Mouse (Mus musculus): ENCODE measurements around the gene Eif4g3. TPM values are rescaled to one million over a fixed set of nuclear protein-coding genes. Genes with fewer than 3 reads are reported as not detected.

Gene Eif4g3
- 37.0 and 40.7 TPM in 2 replicates for polyA plus RNA-seq (2014; fragmentation: Nextera tagmentation; extraction: Ambion mirVana)

GRCm38 (mm10) chr4:137992890-137993289 lies at the start of gene Eif4g3:
Eif4g3 (plus strand) TSS chr4:137993022.
- Histone ChIP-seq H3K4me1 (replicated peaks; ENCODE audit: control insufficient read depth, insufficient read depth, low read length) (peaks cover 16% of the 10 kb centered on the region), H3K9me3 (ENCODE audit: control insufficient read depth, low read length) (no peaks in the 10 kb centered on the region), H3K4me3 (ENCODE audit: low read depth, low read length) (peak within 1 kb of the TSS; percentile 88), H3K27ac (ENCODE audit: low read depth) (peak within 1 kb of the TSS; percentile 91), H3K36me3 (ENCODE audit: control insufficient read depth, insufficient read depth, low read length) (peaks cover 17% of the 10 kb centered on the region), H3K27me3 (replicated peaks; ENCODE audit: control insufficient read depth, insufficient read depth, low read length) (no peaks in the 10 kb centered on the region), H3K4me2 (ENCODE audit: low read length) (peak within 1 kb of the TSS; percentile 93), H3K9ac (ENCODE audit: low read length) (peak within 1 kb of the TSS; percentile 96)
- ATAC-seq (replicated peaks; ENCODE audit: low FRiP score, low TSS enrichment, low read depth) (peak; percentile 70), DNase-seq (ENCODE audit: low spot score) (no peak)
- WGBS: 4% methylated on average over 39 of the region's 39 CpGs

DNA sequence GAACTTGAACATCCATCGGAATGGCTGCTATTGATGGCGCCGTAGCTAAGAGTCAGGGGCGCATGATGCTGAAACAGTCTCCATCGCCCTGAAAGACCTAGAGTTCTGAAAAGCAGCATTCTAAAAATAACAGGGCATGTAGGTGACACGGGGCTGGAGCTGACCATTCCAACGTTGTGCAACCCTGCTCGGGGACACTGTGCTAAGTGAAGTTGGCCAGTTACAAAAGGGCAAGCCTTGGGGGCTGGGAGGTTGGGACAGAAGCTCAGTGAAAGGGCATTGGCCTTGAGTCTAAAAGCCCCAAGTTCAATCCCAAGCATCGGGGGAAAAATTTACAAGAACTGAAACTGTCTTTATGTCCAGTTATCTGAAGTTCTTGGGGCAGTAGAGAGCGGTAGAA lies 49.3 kb upstream of the Eif4g3 start:
- Histone ChIP-seq H3K9ac (ENCODE audit: low read length) (no peak overlapping the region), H3K27me3 (replicated peaks; ENCODE audit: control insufficient read depth, insufficient read depth, low read length) (no peaks in the 10 kb centered on the region), H3K4me3 (ENCODE audit: low read depth, low read length) (no peak overlapping the region), H3K4me2 (ENCODE audit: low read length) (no peak overlapping the region), H3K4me1 (replicated peaks; ENCODE audit: control insufficient read depth, insufficient read depth, low read length) (no peaks in the 10 kb centered on the region), H3K9me3 (ENCODE audit: control insufficient read depth, low read length) (0 out of 2 replicates have a peak, but pooled peaks cover 2% of the 10 kb centered on the region), H3K27ac (ENCODE audit: low read depth) (no peak overlapping the region), H3K36me3 (ENCODE audit: control insufficient read depth, insufficient read depth, low read length) (peaks cover 93% of the 10 kb centered on the region)
- DNase-seq (ENCODE audit: low spot score) (no peak), ATAC-seq (replicated peaks; ENCODE audit: low FRiP score, low TSS enrichment, low read depth) (no peak)
- 91% methylated on average over 10 of the region's 10 CpGs for WGBS

- no peak overlapping the region for H3K27ac ChIP-seq (ENCODE audit: low read depth)
- 77% methylated on average over 4 of the region's 4 CpGs for WGBS
- no peak for ATAC-seq (replicated peaks; ENCODE audit: low FRiP score, low TSS enrichment, low read depth)
These were observed 47.4 kb upstream of the Eif4g3 start for GRCm38 (mm10) chr4:137945376-137945775.

GRCm38 (mm10) chr4:137946419-137946818 lies 46.4 kb upstream of the Eif4g3 start:
- 0 out of 2 replicates have a peak, but pooled peaks have one; percentile 29 for ATAC-seq (replicated peaks; ENCODE audit: low FRiP score, low TSS enrichment, low read depth)
- peaks cover 92% of the 10 kb centered on the region for H3K36me3 ChIP-seq (ENCODE audit: control insufficient read depth, insufficient read depth, low read length)
- no peaks in the 10 kb centered on the region for H3K27me3 ChIP-seq (replicated peaks; ENCODE audit: control insufficient read depth, insufficient read depth, low read length)
- 0 out of 2 replicates have a peak, but pooled peaks cover 2% of the 10 kb centered on the region for H3K9me3 ChIP-seq (ENCODE audit: control insufficient read depth, low read length)
- WGBS: 78% methylated on average over 10 of the region's 11 CpGs
- no peak overlapping the region for H3K4me2 ChIP-seq (ENCODE audit: low read length)
- no peak overlapping the region for H3K4me3 ChIP-seq (ENCODE audit: low read depth, low read length)
- H3K4me1 ChIP-seq (replicated peaks; ENCODE audit: control insufficient read depth, insufficient read depth, low read length): no peaks in the 10 kb centered on the region
- no peak for DNase-seq (ENCODE audit: low spot score)
- no peak overlapping the region for H3K27ac ChIP-seq (ENCODE audit: low read depth)
- H3K9ac ChIP-seq (ENCODE audit: low read length): no peak overlapping the region

More at GRCm38 (mm10) chr4:137945376-137945775, 47.4 kb upstream of the Eif4g3 start:
- Histone ChIP-seq H3K36me3 (ENCODE audit: control insufficient read depth, insufficient read depth, low read length) (peaks cover 93% of the 10 kb centered on the region), H3K9ac (ENCODE audit: low read length) (no peak overlapping the region), H3K27me3 (replicated peaks; ENCODE audit: control insufficient read depth, insufficient read depth, low read length) (no peaks in the 10 kb centered on the region), H3K9me3 (ENCODE audit: control insufficient read depth, low read length) (0 out of 2 replicates have a peak, but pooled peaks cover 2% of the 10 kb centered on the region), H3K4me1 (replicated peaks; ENCODE audit: control insufficient read depth, insufficient read depth, low read length) (no peaks in the 10 kb centered on the region), H3K4me2 (ENCODE audit: low read length) (no peak overlapping the region), H3K4me3 (ENCODE audit: low read depth, low read length) (no peak overlapping the region)
- DNase-seq (ENCODE audit: low spot score): no peak

DNA sequence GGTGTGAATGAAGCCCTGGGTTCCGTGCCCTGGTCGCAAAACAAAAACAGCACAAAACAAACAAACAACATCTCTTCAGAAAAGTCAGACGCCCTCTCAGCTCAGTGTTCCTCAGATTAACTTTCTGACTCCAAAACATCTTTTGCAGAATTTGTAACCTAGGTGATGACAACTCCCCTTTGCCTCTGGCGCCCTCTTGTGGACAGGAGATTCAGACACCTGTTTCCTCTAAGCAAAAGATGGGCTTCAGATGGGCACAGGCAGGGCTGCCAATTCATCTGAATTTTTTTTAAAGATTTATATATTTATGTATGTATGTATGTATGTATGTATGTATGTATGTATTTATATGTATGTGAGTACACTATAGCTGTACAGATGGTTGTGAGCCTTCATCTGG lies 40.0 kb upstream of the Eif4g3 start:
- DNase-seq (ENCODE audit: low spot score) (peak; percentile 93), ATAC-seq (replicated peaks; ENCODE audit: low FRiP score, low TSS enrichment, low read depth) (no peak)
- 26% methylated on average over 4 of the region's 4 CpGs for WGBS
- Histone ChIP-seq H3K4me1 (replicated peaks; ENCODE audit: control insufficient read depth, insufficient read depth, low read length) (no peaks in the 10 kb centered on the region), H3K27me3 (replicated peaks; ENCODE audit: control insufficient read depth, insufficient read depth, low read length) (no peaks in the 10 kb centered on the region), H3K9ac (ENCODE audit: low read length) (no peak overlapping the region), H3K36me3 (ENCODE audit: control insufficient read depth, insufficient read depth, low read length) (peaks cover 91% of the 10 kb centered on the region), H3K4me2 (ENCODE audit: low read length) (no peak overlapping the region), H3K27ac (ENCODE audit: low read depth) (no peak overlapping the region), H3K4me3 (ENCODE audit: low read depth, low read length) (no peak overlapping the region), H3K9me3 (ENCODE audit: control insufficient read depth, low read length) (no peaks in the 10 kb centered on the region)

DNA sequence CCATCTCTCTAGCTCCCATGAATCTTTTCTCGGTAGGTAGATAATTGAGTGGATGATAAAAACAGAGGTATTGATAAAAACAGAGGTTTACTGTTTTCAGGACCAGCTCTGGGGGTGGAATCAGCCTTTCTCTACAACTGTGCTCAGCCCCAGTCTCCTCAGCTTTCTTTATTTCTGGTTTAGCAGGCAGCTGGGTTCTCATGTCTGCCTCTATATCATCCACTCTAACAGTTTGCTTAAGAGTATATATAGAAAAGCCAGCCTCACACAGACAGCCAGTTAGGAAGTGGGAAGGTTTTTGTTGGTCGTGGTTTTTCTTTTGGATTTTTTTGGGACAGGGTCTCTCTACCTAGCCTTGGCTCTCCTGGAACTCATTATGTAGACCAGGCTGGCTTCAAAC lies 38.6 kb upstream of the Eif4g3 start:
- WGBS: 82% methylated on average over 2 of the region's 2 CpGs
- Histone ChIP-seq H3K9ac (ENCODE audit: low read length) (no peak overlapping the region), H3K27ac (ENCODE audit: low read depth) (no peak overlapping the region), H3K4me2 (ENCODE audit: low read length) (no peak overlapping the region), H3K4me1 (replicated peaks; ENCODE audit: control insufficient read depth, insufficient read depth, low read length) (no peaks in the 10 kb centered on the region), H3K9me3 (ENCODE audit: control insufficient read depth, low read length) (0 out of 2 replicates have a peak, but pooled peaks cover 2% of the 10 kb centered on the region), H3K4me3 (ENCODE audit: low read depth, low read length) (no peak overlapping the region), H3K27me3 (replicated peaks; ENCODE audit: control insufficient read depth, insufficient read depth, low read length) (no peaks in the 10 kb centered on the region), H3K36me3 (ENCODE audit: control insufficient read depth, insufficient read depth, low read length) (peaks cover 89% of the 10 kb centered on the region)
- ATAC-seq (replicated peaks; ENCODE audit: low FRiP score, low TSS enrichment, low read depth) (no peak), DNase-seq (ENCODE audit: low spot score) (no peak)

- no peak overlapping the region for H3K9ac ChIP-seq (ENCODE audit: low read length)
- H3K4me2 ChIP-seq (ENCODE audit: low read length): no peak overlapping the region
- H3K27ac ChIP-seq (ENCODE audit: low read depth): no peak overlapping the region
- H3K4me1 ChIP-seq (replicated peaks; ENCODE audit: control insufficient read depth, insufficient read depth, low read length): no peaks in the 10 kb centered on the region
- no peak overlapping the region for H3K4me3 ChIP-seq (ENCODE audit: low read depth, low read length)
- DNase-seq (ENCODE audit: low spot score) (no peak), ATAC-seq (replicated peaks; ENCODE audit: low FRiP score, low TSS enrichment, low read depth) (no peak)
- peaks cover 6% of the 10 kb centered on the region; the same call in 1 of the 2 replicates for H3K9me3 ChIP-seq (ENCODE audit: control insufficient read depth, low read length)
- H3K36me3 ChIP-seq (ENCODE audit: control insufficient read depth, insufficient read depth, low read length): peaks cover 89% of the 10 kb centered on the region
- H3K27me3 ChIP-seq (replicated peaks; ENCODE audit: control insufficient read depth, insufficient read depth, low read length): no peaks in the 10 kb centered on the region
- WGBS: 77% methylated on average over 8 of the region's 8 CpGs
These were observed 37.9 kb upstream of the Eif4g3 start for GRCm38 (mm10) chr4:137954926-137955396.

DNA sequence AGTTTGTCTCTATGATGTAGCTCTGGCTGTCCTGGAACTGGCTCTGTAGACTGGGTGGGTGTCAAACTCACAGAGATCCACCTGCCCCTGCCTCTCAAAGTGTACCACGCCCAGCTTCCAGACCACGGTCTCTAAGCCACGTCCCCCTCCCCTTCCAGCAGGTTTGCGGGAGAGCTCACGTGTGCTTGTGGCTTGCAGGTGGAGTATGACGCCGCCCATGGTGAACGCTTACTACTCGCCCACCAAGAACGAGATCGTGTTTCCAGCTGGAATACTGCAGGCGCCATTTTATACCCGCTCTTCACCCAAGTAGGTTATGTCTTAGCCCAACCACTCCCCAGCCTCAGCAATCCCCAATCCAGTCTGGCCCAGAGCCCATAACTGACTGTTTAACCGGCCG lies 36.6 kb upstream of the Eif4g3 start:
- 97% methylated on average over 15 of the region's 15 CpGs for WGBS
- Histone ChIP-seq H3K27ac (ENCODE audit: low read depth) (no peak overlapping the region), H3K4me1 (replicated peaks; ENCODE audit: control insufficient read depth, insufficient read depth, low read length) (no peaks in the 10 kb centered on the region), H3K9ac (ENCODE audit: low read length) (no peak overlapping the region), H3K9me3 (ENCODE audit: control insufficient read depth, low read length) (peaks cover 6% of the 10 kb centered on the region; the same call in 1 of the 2 replicates), H3K4me2 (ENCODE audit: low read length) (no peak overlapping the region), H3K4me3 (ENCODE audit: low read depth, low read length) (no peak overlapping the region), H3K36me3 (ENCODE audit: control insufficient read depth, insufficient read depth, low read length) (peaks cover 83% of the 10 kb centered on the region), H3K27me3 (replicated peaks; ENCODE audit: control insufficient read depth, insufficient read depth, low read length) (no peaks in the 10 kb centered on the region)
- ATAC-seq (replicated peaks; ENCODE audit: low FRiP score, low TSS enrichment, low read depth) (no peak), DNase-seq (ENCODE audit: low spot score) (no peak)
